Mouse (Mus musculus) embryonic facial prominence, embryonic 14.5 days (tissue): ENCODE results near the gene Uba7. TPM values are rescaled to one million over a fixed set of nuclear protein-coding genes. Genes with fewer than 3 reads are reported as not detected.

Source experiments
- ATAC-seq: fragments of 200-750 bp; cut with Nextera tagmentation; 2 replicates; pipeline ENCODE4 v1.8.0; 2017; ENCODE audit warnings: low read depth, moderate number of reproducible peaks, moderate TSS enrichment
- DNase-seq: peaks from one replicate; pipeline ENCODE4 v3.0.0-alpha.2; 2015; ENCODE audit warnings: low spot score
- H3K27ac ChIP-seq: fragments of 300-500 bp; sonication (generic); replicated peaks from 2 replicates; pipeline ENCODE4 v1.5.1; 2014; ENCODE audit warnings: low read depth, mild to moderate bottlenecking, low read length, moderate library complexity
- H3K27me3 ChIP-seq: fragments of 300-500 bp; sonication (generic); replicated peaks from 2 replicates; pipeline ENCODE4 v1.6.1; 2014; ENCODE audit warnings: low read length; ENCODE audit not compliant: control insufficient read depth, insufficient read depth
- H3K36me3 ChIP-seq: fragments of 300-500 bp; sonication (generic); 2 replicates; pipeline ENCODE4 v1.6.1; 2014; ENCODE audit warnings: low read length, mixed read lengths; ENCODE audit not compliant: control insufficient read depth, insufficient read depth
- H3K4me1 ChIP-seq: fragments of 300-500 bp; sonication (generic); 2 replicates; pipeline ENCODE4 v1.6.1; 2014; ENCODE audit warnings: antibody characterized with exemption, low read length; ENCODE audit not compliant: control insufficient read depth, insufficient read depth
- H3K4me2 ChIP-seq: fragments of 300-500 bp; sonication (generic); 2 replicates; pipeline ENCODE4 v1.6.1; 2014; ENCODE audit warnings: low read depth, mild to moderate bottlenecking, low read length, moderate library complexity, mixed read lengths
- H3K4me3 ChIP-seq: fragments of 300-500 bp; sonication (generic); 2 replicates; pipeline ENCODE4 v1.5.1; 2014; ENCODE audit warnings: low read depth, mild to moderate bottlenecking, low read length
- H3K9ac ChIP-seq: fragments of 300-500 bp; sonication (generic); 2 replicates; pipeline ENCODE4 v1.6.1; 2014; ENCODE audit warnings: low read depth, mild to moderate bottlenecking, low read length, moderate library complexity, mixed read lengths
- H3K9me3 ChIP-seq: fragments of 300-500 bp; sonication (generic); 2 replicates; pipeline ENCODE4 v1.6.1; 2016; ENCODE audit warnings: low read length; ENCODE audit not compliant: control insufficient read depth
- WGBS: fragments of 180-500 bp; shearing (Covaris S2); extraction: QIAGEN DNeasy Blood & Tissue Kit; methylation state at CpG from one replicate; pipeline ENCODE4 v1.1.7; 2014; 5-methylcytosine and 5-hydroxymethylcytosine counted together
- polyA plus RNA-seq: library from polyadenylated mRNA; unstranded; fragments of >200 nt; fragmentation: Nextera tagmentation; extraction: Ambion mirVana; gene quantifications from 2 replicates; pipeline ENCODE4 v1.2.1, GENCODE M21; 2014

The Uba7 gene
- polyA plus RNA-seq, 1 experiment from 2014 or later = 25.5 TPM

DNA sequence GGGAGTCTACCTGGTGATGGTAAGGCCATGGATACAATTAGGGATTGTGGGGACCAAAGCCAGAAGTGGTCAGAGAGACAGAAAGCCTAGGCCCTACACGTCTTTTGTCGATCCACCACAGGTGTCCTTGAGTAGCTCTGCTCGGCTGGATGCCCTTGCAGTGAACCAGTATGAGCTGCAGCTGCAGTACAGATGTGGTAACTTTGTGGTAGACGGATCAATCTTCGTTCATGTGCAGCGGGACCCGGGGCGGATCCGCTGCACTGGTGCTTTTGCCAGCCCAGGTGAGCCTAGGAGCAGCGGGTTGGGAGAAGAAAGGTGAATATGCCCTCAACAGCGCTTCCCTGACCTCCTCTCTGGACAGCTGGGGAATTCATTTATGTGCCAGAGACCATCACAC, 17.7 kb downstream of the Uba7 start:
- Histone ChIP-seq H3K36me3 (no peaks in the 10 kb centered on the region), H3K9ac (no peak overlapping the region), H3K4me3 (no peak overlapping the region), H3K4me1 (no peaks in the 10 kb centered on the region), H3K9me3 (no peaks in the 10 kb centered on the region), H3K27me3 (no peaks in the 10 kb centered on the region), H3K4me2 (no peak overlapping the region), H3K27ac (no peak overlapping the region)
- WGBS = 64% methylated on average over 11 of the region's 11 CpGs
- DNase-seq = no peak
- no peak for ATAC-seq

- no peak overlapping the region for H3K9ac ChIP-seq
- WGBS = 59% methylated on average over 2 of the region's 2 CpGs
- DNase-seq = no peak
These were observed 19.2 kb downstream of the Uba7 start for GRCm38 (mm10) chr9:107994464-107994863.

DNA sequence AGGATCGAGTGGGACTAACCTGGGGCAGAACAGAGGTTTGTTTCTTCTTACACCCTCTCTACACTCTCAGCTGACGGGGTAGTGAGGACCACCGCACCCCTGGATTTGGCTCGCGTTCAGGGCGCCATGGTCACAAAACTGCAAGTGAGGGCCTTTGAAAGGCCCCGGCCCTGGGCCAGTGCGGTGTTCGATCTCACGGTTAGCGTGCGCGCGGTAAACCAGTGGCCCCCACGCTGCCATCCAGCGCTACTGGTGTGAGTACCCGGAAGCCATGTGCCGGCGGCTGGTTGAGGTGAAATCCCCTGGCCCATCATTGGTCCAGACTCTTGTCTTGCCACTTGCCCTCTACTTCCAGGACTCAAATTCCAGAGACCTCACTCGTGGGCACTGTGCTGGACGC, 20.2 kb downstream of the Uba7 start:
- DNase-seq = no peak
- no peaks in the 10 kb centered on the region for H3K36me3 ChIP-seq
- no peak for ATAC-seq
- no peaks in the 10 kb centered on the region for H3K9me3 ChIP-seq
- H3K4me3 ChIP-seq = no peak overlapping the region
- 94% methylated on average over 21 of the region's 21 CpGs for WGBS
- H3K27me3 ChIP-seq = no peaks in the 10 kb centered on the region
- H3K27ac ChIP-seq = no peak overlapping the region
- H3K4me1 ChIP-seq = no peaks in the 10 kb centered on the region
- H3K4me2 ChIP-seq = no peak overlapping the region
- H3K9ac ChIP-seq = no peak overlapping the region

More at GRCm38 (mm10) chr9:107994464-107994863, 19.2 kb downstream of the Uba7 start:
- ATAC-seq = no peak
- Histone ChIP-seq H3K27ac (no peak overlapping the region), H3K4me3 (no peak overlapping the region), H3K4me1 (no peaks in the 10 kb centered on the region), H3K36me3 (no peaks in the 10 kb centered on the region), H3K27me3 (no peaks in the 10 kb centered on the region), H3K4me2 (no peak overlapping the region), H3K9me3 (no peaks in the 10 kb centered on the region)

DNA sequence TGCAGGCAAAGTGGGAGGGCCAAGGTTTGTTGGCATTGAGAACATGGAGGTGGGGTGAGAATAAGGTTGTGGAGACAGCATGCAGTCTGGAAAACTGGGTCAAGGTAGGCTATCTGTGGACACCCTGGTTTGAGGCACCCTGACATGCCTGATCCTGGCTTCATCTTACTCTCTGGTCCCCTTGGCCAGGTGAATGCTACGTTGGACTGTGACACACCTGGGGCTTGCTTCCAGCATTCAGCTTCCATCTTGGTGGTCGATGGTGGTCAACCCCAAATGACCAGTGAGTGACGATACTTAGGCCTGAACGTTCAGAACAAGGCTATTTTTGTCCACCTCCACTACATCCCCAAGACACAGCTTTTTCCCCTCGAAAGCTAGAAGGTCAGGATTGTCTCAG, 20.7 kb downstream of the Uba7 start, which contains the start of gene Gm20662:
Gene Gm20662, plus strand, starts transcription at position 301 of the 400 bp plus-strand sequence.
- Histone ChIP-seq H3K27ac (no peak within 1 kb of the TSS), H3K4me1 (no peaks in the 10 kb centered on the region), H3K9me3 (no peaks in the 10 kb centered on the region), H3K4me3 (no peak within 1 kb of the TSS), H3K36me3 (no peaks in the 10 kb centered on the region), H3K27me3 (no peaks in the 10 kb centered on the region), H3K4me2 (no peak within 1 kb of the TSS), H3K9ac (no peak within 1 kb of the TSS)
- DNase-seq (no peak), ATAC-seq (no peak)
- WGBS = 95% methylated on average over 5 of the region's 5 CpGs

DNA sequence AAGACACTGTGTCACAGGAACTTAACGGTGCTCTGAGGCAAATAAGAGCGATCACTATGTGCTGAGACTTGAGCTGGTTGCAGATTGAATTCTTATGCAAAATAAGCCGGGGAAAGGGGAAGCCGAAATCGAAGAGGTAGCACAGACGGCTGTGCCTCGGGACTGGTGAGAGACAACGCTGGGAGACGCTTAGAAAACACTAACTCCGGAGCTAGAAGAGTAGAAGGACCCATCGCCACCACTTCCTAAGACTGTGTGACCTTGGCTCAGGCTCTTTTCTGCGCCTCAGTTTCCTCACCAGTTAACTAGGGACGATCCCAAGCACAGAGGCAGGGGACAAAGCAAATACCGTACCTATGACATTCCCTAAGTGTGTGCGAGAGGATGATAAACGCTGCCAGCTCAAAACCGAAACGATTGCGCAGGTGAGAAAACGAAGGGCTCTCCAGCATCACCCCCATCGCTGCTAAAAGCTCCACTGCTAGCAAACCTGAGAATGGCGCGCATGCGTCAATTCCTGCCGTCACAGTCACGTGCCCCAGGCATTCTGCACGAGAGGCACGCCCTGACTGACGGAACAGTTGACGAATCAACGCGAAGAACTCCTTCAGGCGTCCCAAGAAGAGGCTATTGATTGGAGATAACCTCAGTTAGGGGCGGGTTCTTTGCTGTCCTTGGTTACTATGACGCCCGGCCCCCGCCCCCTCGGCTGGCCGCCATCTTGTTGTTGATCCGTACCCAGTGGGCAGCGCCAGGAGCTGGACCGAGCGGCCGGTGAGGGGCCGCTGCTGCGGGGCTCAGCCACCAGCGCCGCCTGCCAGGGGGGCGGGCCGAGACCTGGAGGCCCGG, 26.8 kb downstream of the Uba7 start, which contains the start of gene Ip6k1:
Gene Ip6k1, plus strand, starts transcription at position 580 of the 849 bp plus-strand sequence.
- Histone ChIP-seq H3K9ac (peak within 1 kb of the TSS; percentile 98), H3K4me3 (peak within 1 kb of the TSS; percentile 93), H3K9me3 (no peaks in the 10 kb centered on the region), H3K4me1 (peaks cover 16% of the 10 kb centered on the region), H3K4me2 (peak within 1 kb of the TSS; percentile 80), H3K36me3 (no peaks in the 10 kb centered on the region), H3K27ac (peak within 1 kb of the TSS; percentile 94), H3K27me3 (no peaks in the 10 kb centered on the region)
- WGBS = 1% methylated on average over 50 of the region's 51 CpGs
- ATAC-seq (peak; percentile 99), DNase-seq (peak; percentile 100)

DNA sequence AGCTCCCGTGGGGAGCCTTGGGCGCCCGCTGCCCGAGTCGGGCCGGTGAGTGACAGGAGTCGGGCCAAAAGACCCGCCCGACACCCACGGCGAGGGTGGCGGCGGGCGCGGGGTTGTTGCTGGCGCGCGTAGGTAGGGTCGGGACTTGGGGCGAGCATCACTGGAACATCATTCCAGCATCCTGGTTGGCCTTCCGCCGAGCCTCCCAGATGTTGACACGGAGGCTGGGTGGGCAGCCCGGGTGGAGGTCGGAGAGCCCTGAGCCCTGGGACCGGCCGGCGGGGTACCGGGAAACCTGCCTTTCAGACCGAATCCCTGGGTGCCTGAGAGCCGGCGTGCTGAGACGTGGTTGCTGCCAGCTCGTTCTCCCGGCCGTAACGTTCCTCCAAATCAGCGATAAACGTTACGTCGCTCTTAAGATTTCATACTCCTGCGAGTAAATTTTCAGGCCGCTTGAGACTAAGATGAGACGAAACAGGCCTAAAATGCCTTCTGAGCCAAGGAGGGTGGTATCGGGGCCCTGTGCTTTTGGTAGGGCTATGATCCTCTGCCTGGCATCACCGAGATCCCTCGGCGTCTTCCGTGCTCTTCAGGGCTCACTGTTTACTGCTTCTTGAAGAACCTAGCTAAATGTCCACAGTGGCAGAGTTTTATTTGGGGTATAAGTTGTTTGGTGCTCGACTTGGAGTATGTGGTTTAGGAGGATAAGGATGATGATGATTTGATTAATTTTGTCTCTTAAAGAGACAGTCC, 27.6 kb downstream of the Uba7 start:
- Histone ChIP-seq H3K27ac (peak overlapping the region; percentile 94), H3K4me3 (peak overlapping the region; percentile 93), H3K27me3 (no peaks in the 10 kb centered on the region), H3K4me1 (peaks cover 16% of the 10 kb centered on the region), H3K4me2 (peak overlapping the region; percentile 80), H3K36me3 (no peaks in the 10 kb centered on the region), H3K9me3 (no peaks in the 10 kb centered on the region), H3K9ac (peak overlapping the region; percentile 98)
- DNase-seq (no peak), ATAC-seq (peak; percentile 56)
- under 1% methylated on average over 25 of the region's 50 CpGs for WGBS

DNA sequence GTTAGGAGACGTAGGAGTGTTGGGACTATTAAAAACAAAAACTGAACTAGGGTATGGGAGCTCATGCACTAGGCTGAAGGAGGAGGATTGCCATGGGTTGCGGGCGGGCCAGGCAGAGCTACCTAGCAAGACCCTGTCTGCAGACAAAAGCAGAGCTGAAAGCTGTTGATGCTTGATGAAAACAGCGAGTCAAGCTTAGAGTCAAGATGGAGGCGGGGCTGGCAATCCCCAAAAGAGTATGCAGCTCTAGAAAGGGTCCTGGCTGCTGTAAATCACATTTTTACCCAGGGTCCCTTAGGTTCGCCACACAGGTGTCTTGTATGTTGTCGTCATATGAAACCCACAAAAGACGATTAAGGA, 28.2 kb downstream of the Uba7 start:
- Histone ChIP-seq H3K4me1 (peaks cover 16% of the 10 kb centered on the region), H3K9ac (peak overlapping the region; percentile 98), H3K36me3 (no peaks in the 10 kb centered on the region), H3K4me2 (peak overlapping the region; percentile 80), H3K4me3 (peak overlapping the region; percentile 93), H3K9me3 (no peaks in the 10 kb centered on the region), H3K27ac (peak overlapping the region; percentile 94), H3K27me3 (no peaks in the 10 kb centered on the region)
- no peak for ATAC-seq
- DNase-seq = peak; percentile 41
- 9% methylated on average over 8 of the region's 8 CpGs for WGBS

DNA sequence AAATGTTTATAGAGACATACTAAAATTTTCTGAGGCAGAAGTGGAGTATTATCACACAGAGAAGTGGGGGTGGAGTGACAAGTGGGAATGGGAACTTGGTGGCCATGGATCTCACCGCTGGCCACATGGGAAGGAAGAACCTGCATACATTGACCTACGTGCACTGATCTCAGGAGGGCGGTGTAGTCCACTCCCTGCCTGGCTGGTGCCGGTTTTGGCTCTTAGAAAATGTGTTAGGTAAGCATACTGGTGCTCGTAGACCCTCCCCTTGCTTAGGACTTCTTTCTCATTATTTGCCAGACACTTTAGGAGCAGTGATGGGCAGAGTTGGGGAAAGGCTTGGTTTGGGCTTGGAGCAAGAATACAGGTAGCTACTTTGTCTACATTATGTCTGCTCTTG, 32.7 kb downstream of the Uba7 start:
- WGBS = 76% methylated on average over 5 of the region's 5 CpGs
- peaks cover 7% of the 10 kb centered on the region for H3K36me3 ChIP-seq
- H3K4me1 ChIP-seq = peaks cover 16% of the 10 kb centered on the region
- DNase-seq = no peak
- H3K27me3 ChIP-seq = no peaks in the 10 kb centered on the region
- no peak for ATAC-seq
- H3K9me3 ChIP-seq = no peaks in the 10 kb centered on the region
- H3K4me2 ChIP-seq = no peak overlapping the region
- H3K4me3 ChIP-seq = no peak overlapping the region
- H3K9ac ChIP-seq = no peak overlapping the region
- H3K27ac ChIP-seq = no peak overlapping the region
